Mouse (Mus musculus) right cerebral cortex, postnatal 25 days (tissue): ENCODE measurements around the gene Tas2r107.
"Not testable (repeated sequence)": the region's sequence is repeated elsewhere in the genome, so short reads cannot be mapped to it uniquely, and the experiment has no call there.

Source experiments
- DNase-seq: peaks from one replicate; pipeline ENCODE4 v3.0.0; 2022

The Tas2r107 gene

GRCm38 (mm10) chr6:131660049-131660448 lies at the start of gene Tas2r107:
TSS of gene Tas2r107 (minus strand) at chr6:131660149.
- no peak for DNase-seq

- DNase-seq, result no peak
Observed at GRCm38 (mm10) chr6:131689963-131690362, 30.0 kb upstream of the Tas2r107 start, which contains the start of gene Tas2r114. TSS of gene Tas2r114 (minus strand) at chr6:131690063.

GRCm38 (mm10) chr6:131687395-131687794 lies 27.4 kb upstream of the Tas2r107 start, which contains the start of gene Tas2r105:
TSS of gene Tas2r105 (minus strand) at chr6:131687495.
- DNase-seq, result no peak

- DNase-seq, result no peak
Observed at GRCm38 (mm10) chr6:131685644-131686043, 25.7 kb upstream of the Tas2r107 start, which contains the start of gene Tas2r104. TSS of gene Tas2r104 (minus strand) at chr6:131685744.

- no peak for DNase-seq
Observed at GRCm38 (mm10) chr6:131678786-131679185, 18.8 kb upstream of the Tas2r107 start, which contains the start of gene Tas2r106. TSS of gene Tas2r106 (minus strand) at chr6:131678886.

- no peak for DNase-seq
Observed at GRCm38 (mm10) chr6:131630812-131631211, 29.1 kb downstream of the Tas2r107 start, which contains the start of gene Tas2r130. TSS of gene Tas2r130 (minus strand) at chr6:131630912.

- DNase-seq, result not testable (repeated sequence)
Observed at GRCm38 (mm10) chr6:131609956-131610355, 50.0 kb downstream of the Tas2r107 start.
